Mouse (Mus musculus): ENCODE data around the gene Mfsd4a.

GRCm38 (mm10) chr1:132065001-132065400 lies 2.9 kb downstream of the Mfsd4a start:
- TF ChIP-seq POLR2A (IDR thresholded peaks at IDR 0.05; ENCODE audit: low read depth, low read length) (no peak), CTCF (IDR thresholded peaks at IDR 0.05; ENCODE audit: extremely low read depth, insufficient read length, insufficient replicate concordance, low read depth, low read length) (no peak)
